In genomic region chr13:108303841-108304240, GRCm38 (mm10) we compare ENCODE assay signal across 22 mouse cellular contexts. TPM values are rescaled to one million over a fixed set of nuclear protein-coding genes. Genes with fewer than 3 reads are reported as not detected.
DNase-seq lines count a peak whose midpoint lies in the region; ATAC-seq and TF ChIP-seq lines count a peak whose summit lies in the region.
"Had no signal": no experiment of that assay in that cellular context is flagged by ENCODE, and none has a peak within 500 bp of the region (broad histone marks: within the 10 kb centered on the region; RNA-seq: fewer than 3 reads in every experiment).

No protein-coding gene starts in this region.

- H3K4me1 ChIP-seq in spleen, adult 2 months (ENCODE audit: control insufficient read depth, insufficient read depth, insufficient read length) = peaks cover 5% of the 10 kb centered on the region

- H3K4me3 ChIP-seq in spleen, adult 2 months (ENCODE audit: extremely low read depth, insufficient read depth, insufficient read length) = no peak overlapping the region
- H3K4me3 ChIP-seq: embryonic facial prominence, embryonic 12.5 days; forebrain, embryonic 15.5 days; heart, embryonic 13.5 days; hindbrain, embryonic 12.5 days had no signal

- ATAC-seq in megakaryocyte, adult 5-6 weeks (ENCODE audit: poor library complexity, severe bottlenecking) = peak; percentile 39; the same call in 1 of the 2 replicates
- no peak for ATAC-seq in frontal cortex, adult (ENCODE audit: low TSS enrichment)
- ATAC-seq: forebrain, embryonic 15.5 days; hindbrain, embryonic 16.5 days had no signal

- H3K27ac ChIP-seq in spleen, adult 2 months (ENCODE audit: insufficient read depth, low read length) = peak overlapping the region; percentile 43; the same call in 1 of the 2 replicates
- H3K27ac ChIP-seq: embryonic facial prominence, embryonic 12.5 days; forebrain, embryonic 15.5 days; heart, embryonic 13.5 days; hindbrain, embryonic 12.5 days had no signal

- DNase-seq in spleen, adult 2 months (ENCODE audit: low read depth in 1 of 2, low spot score in 2 of 2) = no peak
- no peak for DNase-seq in spleen, postnatal 36 days (ENCODE audit: low spot score in 2 of 2)
- peak; percentile 20 for DNase-seq in NIH3T3 (ENCODE audit: low read depth)
- no peak for DNase-seq in adrenal gland, postnatal 25 days
- DNase-seq in frontal cortex, postnatal 14 days (ENCODE audit: low spot score in 2 of 2) = no peak
- DNase-seq in layer of hippocampus, postnatal 10 days (ENCODE audit: low spot score in 2 of 2) = no peak
- DNase-seq: adrenal gland, postnatal 14 days; cerebellum, adult 18-20 months; cerebellum, adult 9-11 months; gastrocnemius, postnatal 14 days; heart, adult 11 months; heart, postnatal 36 days; kidney, adult 18-20 months had no signal

- no peaks in the 10 kb centered on the region for H3K27me3 ChIP-seq in spleen, adult 2 months (ENCODE audit: control insufficient read depth, insufficient read depth, low read length)
- H3K27me3 ChIP-seq: CH12.LX; embryonic facial prominence, embryonic 12.5 days; forebrain, embryonic 15.5 days; hindbrain, embryonic 12.5 days had no signal

- H3K36me3 ChIP-seq in spleen, adult 2 months (ENCODE audit: control insufficient read depth, insufficient read depth, low read length) = no peaks in the 10 kb centered on the region
- H3K36me3 ChIP-seq: embryonic facial prominence, embryonic 12.5 days; forebrain, embryonic 15.5 days; heart, embryonic 13.5 days; hindbrain, embryonic 12.5 days had no signal

- TF ChIP-seq POLR2A in spleen, adult 2 months (IDR thresholded peaks at IDR 0.05; ENCODE audit: low read depth, low read length) = no peak

- 51% methylated on average over 1 of the region's 1 CpGs for WGBS in spleen, adult 2 months

- no peak for TF ChIP-seq CTCF in spleen, adult 2 months (IDR thresholded peaks at IDR 0.05; ENCODE audit: extremely low read depth, insufficient read depth, insufficient read length, insufficient replicate concordance)

RNA-seq across cellular contexts. Expression of gene Depdc1b, which starts 12.3 kb away (rescaled TPM):
- polyA plus RNA-seq in spleen, adult 2 months (2012; rRNA removed) = 1.6 and 1.7 TPM in 2 replicates
- total RNA-seq in megakaryocyte, adult 5-6 weeks (2015) = 38.3 and 42.7 TPM in 2 replicates
- 29.6 and 34.7 TPM in 2 replicates for total RNA-seq in megakaryocyte, adult 5-6 weeks (2017)
- 1.2 and 2.2 TPM in 2 replicates for total RNA-seq in adrenal gland, postnatal 25 days (2021)
- 1 to 10 TPM; 1.3 to 1.4 TPM for total RNA-seq in layer of hippocampus, postnatal 10 days (2021)
- total RNA-seq: gastrocnemius, adult 18-20 months had no signal
